ENCODE assay signal across 14 mouse cellular contexts in the genomic region with DNA sequence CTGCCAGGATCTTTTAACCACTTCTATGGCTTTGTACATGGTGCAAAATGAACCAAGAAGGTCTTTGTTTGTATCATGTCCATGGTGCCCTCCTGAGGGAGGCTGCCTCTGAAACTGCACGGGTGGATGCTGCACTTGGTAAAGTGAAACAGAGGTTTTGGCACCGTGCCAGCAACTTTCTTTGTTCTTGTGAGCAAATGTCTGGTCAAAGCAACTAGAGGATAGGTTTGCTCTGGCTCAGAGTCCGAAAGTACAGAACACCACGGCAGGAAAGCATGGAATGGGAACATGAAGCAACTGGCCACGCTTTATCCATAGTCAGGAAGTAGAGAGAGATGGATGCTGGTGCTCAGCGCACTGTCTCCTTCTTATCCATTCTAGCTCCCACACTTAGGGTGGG. TPM values are rescaled to one million over a fixed set of nuclear protein-coding genes. Genes with fewer than 3 reads are reported as not detected.
DNase-seq lines count a peak whose midpoint lies in the region; ATAC-seq and TF ChIP-seq lines count a peak whose summit lies in the region.
"Had no signal": no experiment of that assay in that cellular context is flagged by ENCODE, and none has a peak within 500 bp of the region (broad histone marks: within the 10 kb centered on the region; RNA-seq: fewer than 3 reads in every experiment).

No protein-coding gene starts in this region.

- no peaks in the 10 kb centered on the region for H3K4me1 ChIP-seq in hindbrain, postnatal 0 days (ENCODE audit: insufficient read depth, low read length)
- no peaks in the 10 kb centered on the region for H3K4me1 ChIP-seq in hindbrain, embryonic 10.5 days (replicated peaks)
- no peaks in the 10 kb centered on the region for H3K4me1 ChIP-seq in thymus, adult 2 months (replicated peaks; ENCODE audit: control insufficient read depth, insufficient read depth, low read length)

- ATAC-seq in hindbrain, postnatal 0 days: no peak

- H3K9me3 ChIP-seq in hindbrain, postnatal 0 days (ENCODE audit: low read length): no peaks in the 10 kb centered on the region
- H3K9me3 ChIP-seq in hindbrain, embryonic 10.5 days: no peaks in the 10 kb centered on the region

- H3K4me3 ChIP-seq in hindbrain, postnatal 0 days (ENCODE audit: low read length): no peak overlapping the region
- H3K4me3 ChIP-seq in hindbrain, embryonic 10.5 days: no peak overlapping the region
- H3K4me3 ChIP-seq in thymus, adult 2 months (ENCODE audit: control insufficient read depth, insufficient read depth, low read length): no peak overlapping the region

- H3K27me3 ChIP-seq in hindbrain, postnatal 0 days (ENCODE audit: insufficient read depth, low read length): no peaks in the 10 kb centered on the region
- H3K27me3 ChIP-seq in hindbrain, embryonic 10.5 days (ENCODE audit: insufficient read depth, poor library complexity, severe bottlenecking): no peaks in the 10 kb centered on the region
- H3K27me3 ChIP-seq in thymus, adult 2 months (ENCODE audit: control insufficient read depth, insufficient read depth, low read length): no peaks in the 10 kb centered on the region

- peak; percentile 40 for DNase-seq in adrenal gland, postnatal 10 days
- no peak for DNase-seq in adrenal gland, postnatal 4 days (ENCODE audit: low spot score in 2 of 2)
- DNase-seq in hindbrain, postnatal 0 days (ENCODE audit: low spot score): peak; percentile 42
- DNase-seq in hindbrain, embryonic 10.5 days (ENCODE audit: low spot score): no peak
- DNase-seq in lung, postnatal 10 days: peak; percentile 25
- no peak for DNase-seq in lung, adult 18-20 months
- peak; percentile 26 for DNase-seq in thymus, postnatal 4 days
- DNase-seq in thymus, adult 2 months: no peak
- DNase-seq: right cerebral cortex, adult 18-20 months had no signal

- TF ChIP-seq POLR2A in thymus, adult 2 months (IDR thresholded peaks at IDR 0.05; ENCODE audit: control insufficient read depth, extremely low read depth, insufficient read depth, low read length, poor library complexity): no peak

- TF ChIP-seq CTCF in hindbrain, postnatal 0 days (IDR thresholded peaks at IDR 0.05; ENCODE audit: low read depth): no peak
- no peak for TF ChIP-seq CTCF in thymus, adult 2 months (IDR thresholded peaks at IDR 0.05; ENCODE audit: borderline replicate concordance, control insufficient read depth, extremely low read depth, insufficient read depth, low read length, poor library complexity)

- 57% methylated on average over 6 of the region's 6 CpGs for WGBS in hindbrain, postnatal 0 days
- 86% methylated on average over 6 of the region's 6 CpGs for WGBS in hindbrain, embryonic 10.5 days
- 76% methylated on average over 6 of the region's 6 CpGs for WGBS in thymus, adult 2 months

- no peak overlapping the region for H3K27ac ChIP-seq in hindbrain, postnatal 0 days
- no peak overlapping the region for H3K27ac ChIP-seq in hindbrain, embryonic 10.5 days
- no peak overlapping the region for H3K27ac ChIP-seq in thymus, adult 2 months (ENCODE audit: control insufficient read depth, insufficient read depth, low read length)
- H3K27ac ChIP-seq: liver, embryonic 14.5 days had no signal

- H3K4me2 ChIP-seq in hindbrain, postnatal 0 days (ENCODE audit: low read depth, low read length): no peak overlapping the region

- no peaks in the 10 kb centered on the region for H3K36me3 ChIP-seq in hindbrain, postnatal 0 days (ENCODE audit: insufficient read depth, low read length)
- no peaks in the 10 kb centered on the region for H3K36me3 ChIP-seq in hindbrain, embryonic 10.5 days
- no peaks in the 10 kb centered on the region for H3K36me3 ChIP-seq in thymus, adult 2 months (ENCODE audit: control insufficient read depth, insufficient read depth, low read length)

- no peak overlapping the region for H3K9ac ChIP-seq in hindbrain, postnatal 0 days (replicated peaks; ENCODE audit: low read length)
- H3K9ac ChIP-seq: liver, embryonic 14.5 days had no signal

RNA-seq across cellular contexts. Expression of gene Fam240b, which starts 29.7 kb away (rescaled TPM):
- total RNA-seq in adrenal gland, postnatal 10 days (2021): not detected
- not detected for total RNA-seq in adrenal gland, postnatal 4 days (2021)
- total RNA-seq in hindbrain, postnatal 0 days (2014; rRNA removed): not detected in 2 replicates
- 0.21 and 0.35 TPM in 2 replicates for polyA plus RNA-seq in hindbrain, postnatal 0 days (2015; fragmentation: Nextera tagmentation; extraction: Ambion mirVana)
- polyA plus RNA-seq in hindbrain, embryonic 10.5 days (2016; fragmentation: Nextera tagmentation; extraction: Ambion mirVana): not detected in 2 replicates
- polyA plus RNA-seq in thymus, adult 2 months (2012; rRNA removed): not detected in 2 replicates
- total RNA-seq: granulocyte monocyte progenitor cell, adult 5-6 weeks; heart, postnatal 36 days; left cerebral cortex, adult 8-10 months had no signal
- polyA plus RNA-seq: liver, embryonic 14.5 days; neural tube, embryonic 11.5 days had no signal

RNA-seq across cellular contexts. Expression of gene Cdk20, which starts 35.8 kb away (rescaled TPM):
- 1 to 10 TPM; 3.9 to 5.9 TPM for total RNA-seq in adrenal gland, postnatal 10 days (2021)
- 1 to 10 TPM; 4.5 to 5.2 TPM for total RNA-seq in adrenal gland, postnatal 4 days (2021)
- total RNA-seq in hindbrain, postnatal 0 days (2014; rRNA removed): 31.2 and 32.6 TPM in 2 replicates
- 19.2 TPM in 2 replicates for polyA plus RNA-seq in hindbrain, postnatal 0 days (2015; fragmentation: Nextera tagmentation; extraction: Ambion mirVana)
- polyA plus RNA-seq in hindbrain, embryonic 10.5 days (2016; fragmentation: Nextera tagmentation; extraction: Ambion mirVana): 10.6 TPM in 2 replicates
- 128 and 129 TPM in 2 replicates for polyA plus RNA-seq in thymus, adult 2 months (2012; rRNA removed)

Comparison
In these comparisons a context has a peak if more than half of its experiments do, and no peak if none do; other contexts are left out.
1. DNase-seq: peak in adrenal gland, postnatal 10 days (single experiment), hindbrain, postnatal 0 days (single experiment), lung, postnatal 10 days (single experiment) and thymus, postnatal 4 days (single experiment); none in adrenal gland, postnatal 4 days (0 of 2), hindbrain, embryonic 10.5 days (single experiment), lung, adult 18-20 months (0 of 2) and thymus, adult 2 months (single experiment).